Mouse (Mus musculus) left cerebral cortex, postnatal 10 days (tissue): ENCODE data around the gene Ncapg2. TPM values are rescaled to one million over a fixed set of nuclear protein-coding genes. Genes with fewer than 3 reads are reported as not detected.

Source experiments
- DNase-seq, 2 experiments: peaks; one replicate each; pipeline ENCODE4 v3.0.0; 2021 to 2022; ENCODE audit warnings: low spot score in 2 of 2, mixed read lengths in 1 of 2; ENCODE audit errors: extremely low spot score in 1 of 2
- intact Hi-C: fragments of 180-260 bp; cut with DNase I; formaldehyde crosslinking; loops from one replicate; pipeline ENCODE4 v1.15.1; 2025
- total RNA-seq, 2 experiments: library from RNA; stranded (reverse); gene quantifications; 2 replicates each; pipeline ENCODE4 v1.2.3; 2021

The Ncapg2 gene
- total RNA-seq, 2 experiments from 2014 or later, result 7.4 to 8.8 TPM

DNA sequence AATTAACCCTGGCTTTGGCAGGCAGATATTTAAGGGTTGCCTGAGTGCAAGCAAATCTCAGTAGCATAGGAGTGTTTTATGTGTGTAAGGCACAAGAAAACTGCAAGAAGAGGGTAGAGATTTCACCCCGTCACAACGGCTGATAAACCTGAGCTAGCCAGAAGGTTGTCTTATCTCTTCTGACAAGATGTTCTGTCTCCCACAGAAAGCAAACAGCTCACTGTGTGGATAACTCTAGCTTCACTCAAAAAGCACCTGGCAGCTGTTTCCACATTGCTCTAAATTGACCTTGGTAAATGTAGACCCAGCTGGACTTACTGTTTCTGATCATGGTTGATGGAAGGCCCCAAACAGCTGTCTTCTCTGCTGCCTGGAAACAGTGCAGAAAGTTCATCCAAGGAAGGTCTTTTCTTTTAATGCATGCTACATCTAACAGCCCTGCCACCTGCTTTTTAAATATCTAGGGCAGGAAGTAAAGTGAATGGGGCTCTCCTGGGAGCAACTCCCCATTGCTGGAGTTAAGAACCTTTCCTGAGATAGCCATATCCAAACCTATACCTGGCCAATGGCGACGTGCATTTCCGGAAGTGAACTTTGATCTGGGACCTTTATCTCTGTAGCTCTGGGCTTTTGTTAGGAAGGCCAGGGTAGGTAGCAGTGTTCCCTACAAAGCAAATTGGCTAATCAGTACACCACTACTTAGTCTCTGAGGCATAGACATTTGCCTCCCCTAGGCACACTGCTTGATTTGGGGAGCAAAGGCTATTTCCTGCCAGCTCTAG is 85.6 kb downstream of the Ncapg2 start:
- intact Hi-C loops, result no loop called here
- no peak for DNase-seq

DNA sequence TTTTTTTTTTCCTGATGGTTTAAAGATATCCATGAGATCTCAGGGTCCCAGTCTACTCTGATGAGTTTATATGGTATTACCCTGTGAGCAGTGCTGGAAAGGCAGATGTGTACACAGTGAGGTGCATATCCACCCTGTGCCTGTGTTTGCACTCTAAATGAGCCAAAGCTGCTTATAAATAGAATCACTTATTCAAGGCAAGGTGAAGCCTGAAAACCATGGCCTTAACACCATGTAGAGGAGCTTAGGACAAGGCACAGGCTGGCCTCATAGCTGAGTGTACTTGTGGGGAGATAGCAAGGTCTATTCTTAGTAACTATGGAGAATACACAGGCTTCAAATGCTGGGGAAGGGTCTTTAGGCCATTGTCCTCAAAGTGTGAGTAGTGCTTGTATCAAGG is 93.5 kb downstream of the Ncapg2 start:
- no peak for DNase-seq
- intact Hi-C loops, result no loop called here

DNA sequence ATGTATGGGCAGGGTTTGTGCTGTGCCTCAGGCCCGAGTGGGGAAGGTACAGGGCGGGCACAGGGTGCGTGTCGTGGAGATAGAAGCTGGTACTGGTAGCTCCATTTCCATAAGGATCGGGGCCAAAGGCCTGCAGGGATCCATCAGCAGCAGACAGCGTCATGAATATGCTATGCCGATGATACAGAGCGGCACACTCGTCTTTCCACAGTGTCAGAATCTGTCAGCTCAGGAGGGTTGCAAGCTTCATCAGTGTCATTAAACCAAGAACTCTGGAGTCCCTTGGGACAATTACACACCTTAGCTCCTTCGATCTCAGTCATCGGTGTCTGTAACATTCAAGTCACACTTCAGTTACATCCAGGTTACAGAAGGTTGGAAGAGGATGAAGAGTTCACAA is 95.5 kb downstream of the Ncapg2 start:
- DNase-seq, result no peak
- intact Hi-C loops, result no loop called here

DNA sequence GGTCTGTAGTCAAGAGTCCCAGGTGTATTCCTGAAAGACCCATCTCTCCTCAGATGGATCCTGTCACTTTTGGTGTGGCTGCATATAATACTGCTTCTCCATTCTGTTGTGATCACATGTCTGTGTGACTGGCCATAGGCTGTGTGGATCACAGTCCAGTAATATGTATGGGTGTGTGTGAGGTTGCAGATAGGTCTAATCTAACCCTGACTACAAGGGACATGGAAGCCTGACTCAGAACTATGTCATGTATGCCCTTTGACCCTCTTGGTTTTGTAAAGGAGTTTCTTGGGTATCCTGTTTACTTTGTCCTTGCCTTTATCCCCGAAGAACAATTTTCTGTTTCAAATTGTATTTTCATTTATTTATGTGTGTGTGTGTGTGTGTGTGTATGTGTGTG is 107.3 kb downstream of the Ncapg2 start:
- DNase-seq, result no peak
- intact Hi-C loops, result no loop called here

Other genes with a start within 250 kb of the Ncapg2 start
- 10 to 100 TPM; 12.9 to 14.3 TPM for gene Wdr60, start 142.4 kb upstream of the Ncapg2 start, total RNA-seq
- not detected for gene Gm11027, start 130.0 kb upstream of the Ncapg2 start, total RNA-seq
- gene Esyt2, start 124.2 kb upstream of the Ncapg2 start, total RNA-seq, result 10 to 100 TPM; 56.8 to 62.1 TPM
- 100 to 1,000 TPM; 331 to 341 TPM for gene Ptprn2, start 80.3 kb downstream of the Ncapg2 start, total RNA-seq